Mouse (Mus musculus) cortical plate, adult 2 months (tissue): ENCODE results near the gene Hjurp.

ENCODE experiments used
- CTCF ChIP-seq: fragments of 200-500 bp; IDR thresholded peaks from 2 replicates; pipeline ENCODE4 v1.5.1; 2011; ENCODE audit warnings: mild to moderate bottlenecking, control low read depth, low read length; ENCODE audit not compliant: insufficient read depth; ENCODE audit errors: extremely low read depth
- POLR2A ChIP-seq: fragments of 200-500 bp; IDR thresholded peaks from 2 replicates; pipeline ENCODE4 v1.6.1; 2011; ENCODE audit warnings: mild to moderate bottlenecking, low read length, control low read depth; ENCODE audit not compliant: insufficient read depth; ENCODE audit errors: extremely low read depth

GRCm38 (mm10) chr1:88230981-88231802, 46.2 kb downstream of the Hjurp start:
- TF ChIP-seq CTCF, result no peak
- no peak for TF ChIP-seq POLR2A
